Mouse (Mus musculus) thymus, adult 2 months (tissue): Measurements from ENCODE around the gene Spry2. TPM values are rescaled to one million over a fixed set of nuclear protein-coding genes. Genes with fewer than 3 reads are reported as not detected.

Experiments used
- DNase-seq: peaks from one replicate; pipeline ENCODE4 v3.0.0; 2021
- H3K27ac ChIP-seq: fragments of 200-500 bp; 2 replicates; pipeline ENCODE4 v1.5.1; 2012; ENCODE audit warnings: low read length, control low read depth; ENCODE audit not compliant: control insufficient read depth, insufficient read depth
- H3K27me3 ChIP-seq: fragments of 200-500 bp; 2 replicates; pipeline ENCODE4 v1.6.1; 2012; ENCODE audit warnings: mild to moderate bottlenecking, low read length, moderate library complexity, mixed read lengths; ENCODE audit not compliant: control insufficient read depth, insufficient read depth
- H3K36me3 ChIP-seq: fragments of 200-500 bp; 2 replicates; pipeline ENCODE4 v1.6.1; 2012; ENCODE audit warnings: mild to moderate bottlenecking, low read length, moderate library complexity; ENCODE audit not compliant: control insufficient read depth, insufficient read depth
- H3K4me1 ChIP-seq: fragments of 200-500 bp; replicated peaks from 2 replicates; pipeline ENCODE4 v1.6.1; 2012; ENCODE audit warnings: low read length; ENCODE audit not compliant: control insufficient read depth, insufficient read depth
- H3K4me3 ChIP-seq: fragments of 200-500 bp; 2 replicates; pipeline ENCODE4 v1.5.1; 2012; ENCODE audit warnings: mild to moderate bottlenecking, low read length, control low read depth, moderate library complexity; ENCODE audit not compliant: control insufficient read depth, insufficient read depth
- CTCF ChIP-seq: fragments of 200-500 bp; IDR thresholded peaks from 2 replicates; pipeline ENCODE4 v1.5.1; 2012; ENCODE audit warnings: mild to moderate bottlenecking, control low read depth, low read length, moderate library complexity, borderline replicate concordance; ENCODE audit not compliant: control insufficient read depth, poor library complexity, insufficient read depth; ENCODE audit errors: extremely low read depth
- POLR2A ChIP-seq: fragments of 200-500 bp; IDR thresholded peaks from 2 replicates; pipeline ENCODE4 v1.6.1; 2012; ENCODE audit warnings: mild to moderate bottlenecking, low read length, control low read depth, moderate library complexity; ENCODE audit not compliant: control insufficient read depth, poor library complexity, insufficient read depth; ENCODE audit errors: extremely low read depth
- WGBS: fragments of 180-500 bp; shearing (Covaris S2); methylation state at CpG from one replicate; pipeline ENCODE4 v1.1.7; 2018; 5-methylcytosine and 5-hydroxymethylcytosine counted together
- polyA plus RNA-seq: library from polyadenylated mRNA; depleted of rRNA; stranded (reverse); fragments of >200 nt; gene quantifications from 2 replicates; pipeline ENCODE4 v1.2.3, GENCODE M21; 2012; rRNA removed

Gene Spry2
- polyA plus RNA-seq = 5.9 and 7.3 TPM in 2 replicates

DNA sequence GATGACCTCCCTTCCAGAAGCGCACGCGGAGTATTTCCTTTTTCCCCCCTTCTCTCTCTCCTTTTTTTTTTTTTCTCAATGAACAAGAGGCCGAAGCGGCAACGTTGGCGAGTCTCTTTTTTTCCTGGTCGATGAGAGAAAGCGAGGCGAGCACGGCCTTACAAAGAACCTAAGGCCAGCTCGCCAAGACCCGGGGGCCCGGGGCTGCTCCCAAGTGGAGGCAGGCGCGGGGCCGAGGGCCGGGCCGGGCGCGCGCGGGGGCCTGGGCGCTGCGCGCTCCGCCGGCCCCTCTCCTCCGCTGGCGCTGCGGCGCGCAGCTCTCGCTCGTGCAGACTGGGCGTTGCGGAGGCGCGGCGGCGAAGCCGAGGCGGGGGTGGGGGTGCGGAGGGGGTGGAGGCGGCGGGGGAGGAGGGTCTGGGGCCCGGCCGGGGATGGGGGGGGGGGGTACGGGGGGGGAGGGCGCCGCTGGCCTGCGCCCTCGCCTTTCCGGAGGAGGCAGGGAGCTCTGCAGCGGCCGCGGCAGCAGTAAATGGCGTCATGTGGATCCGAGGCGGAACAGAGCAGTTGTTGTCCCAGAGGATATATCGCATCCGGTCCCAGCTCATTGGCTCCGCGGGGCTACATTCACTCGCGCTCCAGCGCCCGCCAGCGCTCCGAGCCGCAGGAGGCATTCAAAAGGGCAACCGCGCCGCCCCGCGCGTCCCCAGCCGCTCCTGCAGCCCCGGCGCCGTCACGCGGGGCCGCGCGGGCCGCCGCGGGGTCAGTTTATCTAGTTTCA, at the start of gene Spry2:
Spry2 (minus strand) TSS at position 29 of the 778 bp plus-strand sequence.
- TF ChIP-seq POLR2A (no peak), CTCF (no peak)
- H3K27ac ChIP-seq = peak within 1 kb of the TSS; percentile 13; the same call in 1 of the 2 replicates
- peak; percentile 63 for DNase-seq
- H3K4me1 ChIP-seq = peaks cover 16% of the 10 kb centered on the region
- H3K4me3 ChIP-seq = peak within 1 kb of the TSS; percentile 52
- H3K27me3 ChIP-seq = peaks cover 10% of the 10 kb centered on the region; the same call in 1 of the 2 replicates
- H3K36me3 ChIP-seq = no peaks in the 10 kb centered on the region
- WGBS = under 1% methylated on average over 73 of the region's 89 CpGs

DNA sequence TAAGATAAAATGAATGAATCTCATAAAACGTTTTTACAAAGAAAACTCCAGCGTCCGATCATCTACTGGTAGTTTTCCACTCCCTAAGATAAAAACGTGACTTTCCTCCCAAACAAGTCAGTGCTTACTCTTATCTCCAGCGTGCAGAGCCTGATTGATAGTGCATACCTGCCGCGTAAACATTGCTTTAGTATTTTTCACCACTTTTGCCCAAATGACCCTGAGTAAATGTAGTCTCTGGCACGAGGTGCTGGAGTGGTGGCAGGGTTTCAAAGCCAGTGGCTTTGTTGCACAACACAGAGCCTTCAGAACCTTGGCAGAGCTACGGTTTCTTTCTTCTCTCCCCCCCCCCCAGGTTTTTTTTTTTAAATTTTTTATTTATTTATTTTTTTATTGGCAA, 44.7 kb upstream of the Spry2 start:
- no peak overlapping the region for H3K27ac ChIP-seq
- no peaks in the 10 kb centered on the region for H3K27me3 ChIP-seq
- no peak overlapping the region for H3K4me3 ChIP-seq
- no peaks in the 10 kb centered on the region for H3K4me1 ChIP-seq
- H3K36me3 ChIP-seq = no peaks in the 10 kb centered on the region
- 80% methylated on average over 9 of the region's 9 CpGs for WGBS
- TF ChIP-seq POLR2A (no peak), CTCF (no peak)
- DNase-seq = no peak

DNA sequence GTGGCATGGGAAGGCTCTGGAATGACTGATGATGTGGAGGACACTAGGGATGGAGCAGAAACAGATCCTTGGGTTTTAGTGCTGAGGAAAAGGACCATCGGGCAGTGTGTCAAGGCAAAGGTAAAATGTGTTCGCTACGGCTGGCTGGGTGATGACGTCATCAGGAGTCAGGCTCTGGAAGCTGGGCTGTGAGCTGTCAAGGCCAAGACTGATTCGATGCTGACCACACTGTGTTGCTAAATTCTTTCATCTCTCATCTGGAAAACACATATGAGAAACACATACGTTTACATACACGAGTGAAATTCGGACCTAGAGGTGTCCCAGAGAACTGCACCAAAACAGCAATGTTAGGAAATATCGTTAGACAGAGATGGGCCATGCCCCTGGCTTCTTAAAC, 30.1 kb upstream of the Spry2 start:
- H3K4me1 ChIP-seq = no peaks in the 10 kb centered on the region
- peaks cover 2% of the 10 kb centered on the region; the same call in 1 of the 2 replicates for H3K27me3 ChIP-seq
- no peak overlapping the region for H3K27ac ChIP-seq
- no peak for DNase-seq
- no peaks in the 10 kb centered on the region for H3K36me3 ChIP-seq
- H3K4me3 ChIP-seq = no peak overlapping the region
- TF ChIP-seq CTCF (no peak), POLR2A (no peak)
- 90% methylated on average over 9 of the region's 9 CpGs for WGBS

DNA sequence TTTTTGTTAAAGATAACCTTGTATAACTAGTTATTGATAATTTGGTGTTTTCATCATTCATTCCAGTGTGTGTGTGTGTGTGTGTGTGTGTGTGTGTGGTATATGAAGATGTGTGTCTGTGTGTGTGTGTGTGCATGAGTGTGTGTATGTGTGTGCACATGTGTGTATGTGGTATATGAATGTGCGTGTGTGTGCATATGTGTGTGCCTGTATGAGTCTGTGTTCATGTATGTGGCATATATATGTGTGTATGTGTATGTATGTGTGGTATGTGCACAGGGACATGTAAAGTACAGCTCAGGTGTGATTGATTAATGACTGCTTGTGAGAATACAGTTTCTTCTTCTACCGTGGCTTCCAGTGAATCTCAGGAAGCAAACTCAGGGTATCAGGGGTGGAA, 28.7 kb upstream of the Spry2 start:
- no peak overlapping the region for H3K4me3 ChIP-seq
- TF ChIP-seq CTCF (no peak), POLR2A (no peak)
- H3K27me3 ChIP-seq = peaks cover 2% of the 10 kb centered on the region; the same call in 1 of the 2 replicates
- H3K27ac ChIP-seq = no peak overlapping the region
- 85% methylated on average over 2 of the region's 2 CpGs for WGBS
- no peaks in the 10 kb centered on the region for H3K36me3 ChIP-seq
- no peak for DNase-seq
- no peaks in the 10 kb centered on the region for H3K4me1 ChIP-seq

DNA sequence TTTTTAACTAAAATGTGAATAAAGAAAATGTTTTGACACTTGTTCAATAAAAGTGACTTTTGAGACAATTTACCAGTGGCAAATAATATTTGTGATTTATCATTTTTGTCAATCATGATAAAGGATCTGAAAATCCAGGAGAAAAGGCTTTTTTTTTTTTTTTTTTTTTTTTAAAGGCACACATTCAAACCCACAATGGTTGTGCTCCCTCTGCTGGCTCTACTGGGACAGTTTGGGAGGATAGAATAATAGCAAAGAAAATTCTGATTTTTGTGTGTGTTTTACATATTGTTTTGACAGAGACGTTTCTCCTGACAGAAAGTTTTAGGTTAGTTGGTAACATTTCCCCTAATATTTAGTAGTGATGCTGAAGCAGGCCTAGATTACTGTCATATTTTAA, 28.1 kb upstream of the Spry2 start:
- Histone ChIP-seq H3K36me3 (no peaks in the 10 kb centered on the region), H3K4me1 (no peaks in the 10 kb centered on the region), H3K27ac (no peak overlapping the region), H3K4me3 (no peak overlapping the region), H3K27me3 (peaks cover 2% of the 10 kb centered on the region; the same call in 1 of the 2 replicates)
- no peak for DNase-seq
- TF ChIP-seq CTCF (no peak), POLR2A (no peak)
- WGBS = 50% methylated on average over 1 of the region's 1 CpGs

DNA sequence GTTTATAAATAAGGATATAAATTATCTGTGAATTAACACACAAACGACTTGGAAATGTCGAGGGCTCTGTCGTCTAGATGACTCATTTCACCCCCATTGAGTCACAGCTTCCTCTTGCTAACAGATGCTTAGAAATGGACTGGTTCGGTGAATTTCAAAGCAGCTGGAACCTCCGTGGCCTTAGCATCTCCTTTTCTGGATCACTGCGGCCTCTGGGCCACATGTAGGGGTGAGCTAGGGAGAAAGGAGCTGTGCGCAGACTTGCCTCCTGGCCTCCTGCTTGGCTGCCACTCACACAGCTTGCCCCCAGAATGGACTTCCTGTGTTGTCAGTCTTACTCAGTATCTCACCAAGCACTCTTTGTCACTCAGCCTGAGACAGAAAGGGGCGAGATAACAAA, 26.3 kb upstream of the Spry2 start:
- Histone ChIP-seq H3K27me3 (peaks cover 2% of the 10 kb centered on the region; the same call in 1 of the 2 replicates), H3K4me3 (no peak overlapping the region), H3K4me1 (no peaks in the 10 kb centered on the region), H3K36me3 (no peaks in the 10 kb centered on the region), H3K27ac (no peak overlapping the region)
- 8% methylated on average over 8 of the region's 8 CpGs for WGBS
- no peak for DNase-seq
- TF ChIP-seq CTCF (no peak), POLR2A (no peak)

DNA sequence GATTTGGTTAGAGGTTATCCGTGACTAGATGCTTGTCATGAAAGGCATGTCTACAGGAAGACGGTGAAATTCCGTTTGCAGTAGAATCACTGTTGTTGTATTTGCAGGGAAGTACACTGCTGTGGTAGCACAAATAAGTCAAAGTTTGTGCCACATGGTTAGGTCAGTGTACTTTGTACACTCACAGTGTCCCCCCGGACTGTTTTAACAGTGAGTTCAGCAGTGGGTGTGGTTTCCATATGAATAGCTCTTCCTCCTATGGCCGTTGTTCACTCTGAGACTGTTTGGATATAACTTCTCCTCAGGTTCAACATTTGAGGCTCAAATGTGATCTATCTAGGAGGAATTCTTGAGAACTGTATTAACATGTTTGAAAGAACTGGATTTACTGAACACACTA, 25.8 kb upstream of the Spry2 start:
- DNase-seq = no peak
- WGBS = 45% methylated on average over 5 of the region's 5 CpGs
- Histone ChIP-seq H3K27me3 (peaks cover 2% of the 10 kb centered on the region; the same call in 1 of the 2 replicates), H3K27ac (no peak overlapping the region), H3K36me3 (no peaks in the 10 kb centered on the region), H3K4me1 (no peaks in the 10 kb centered on the region), H3K4me3 (no peak overlapping the region)
- TF ChIP-seq CTCF (no peak), POLR2A (no peak)
